Mouse (Mus musculus) layer of hippocampus, adult 6 months (tissue): ENCODE results near the gene 1700017B05Rik. TPM values are rescaled to one million over a fixed set of nuclear protein-coding genes. Genes with fewer than 3 reads are reported as not detected.

Source experiments
- long read RNA-seq, 2 experiments: library from polyadenylated mRNA; unstranded; transcript quantifications; one replicate each; pipeline ENCODE4 v2.0.0; 2019 to 2020
- polyA plus RNA-seq: library from polyadenylated mRNA; unstranded; fragments of <200 nt; fragmentation: Nextera tagmentation; gene quantifications from 2 replicates; pipeline ENCODE4 v1.2.3, GENCODE M21; 2021

The 1700017B05Rik gene
- 6.9 and 7.8 TPM in 2 replicates for polyA plus RNA-seq
- long read RNA-seq, experiment 1, full-length matches to known transcripts: 2 of 6 reads
- long read RNA-seq, experiment 1, partial matches to known transcripts: 4 of 6 reads
- long read RNA-seq, experiment 1, other reads (novel, unspliced or antisense): 0 of 6 reads
- long read RNA-seq, experiment 2, full-length matches to known transcripts: 29 of 49 reads
- long read RNA-seq, experiment 2, partial matches to known transcripts: 19 of 49 reads
- long read RNA-seq, experiment 2, other reads (novel, unspliced or antisense): 1 of 49 reads

DNA sequence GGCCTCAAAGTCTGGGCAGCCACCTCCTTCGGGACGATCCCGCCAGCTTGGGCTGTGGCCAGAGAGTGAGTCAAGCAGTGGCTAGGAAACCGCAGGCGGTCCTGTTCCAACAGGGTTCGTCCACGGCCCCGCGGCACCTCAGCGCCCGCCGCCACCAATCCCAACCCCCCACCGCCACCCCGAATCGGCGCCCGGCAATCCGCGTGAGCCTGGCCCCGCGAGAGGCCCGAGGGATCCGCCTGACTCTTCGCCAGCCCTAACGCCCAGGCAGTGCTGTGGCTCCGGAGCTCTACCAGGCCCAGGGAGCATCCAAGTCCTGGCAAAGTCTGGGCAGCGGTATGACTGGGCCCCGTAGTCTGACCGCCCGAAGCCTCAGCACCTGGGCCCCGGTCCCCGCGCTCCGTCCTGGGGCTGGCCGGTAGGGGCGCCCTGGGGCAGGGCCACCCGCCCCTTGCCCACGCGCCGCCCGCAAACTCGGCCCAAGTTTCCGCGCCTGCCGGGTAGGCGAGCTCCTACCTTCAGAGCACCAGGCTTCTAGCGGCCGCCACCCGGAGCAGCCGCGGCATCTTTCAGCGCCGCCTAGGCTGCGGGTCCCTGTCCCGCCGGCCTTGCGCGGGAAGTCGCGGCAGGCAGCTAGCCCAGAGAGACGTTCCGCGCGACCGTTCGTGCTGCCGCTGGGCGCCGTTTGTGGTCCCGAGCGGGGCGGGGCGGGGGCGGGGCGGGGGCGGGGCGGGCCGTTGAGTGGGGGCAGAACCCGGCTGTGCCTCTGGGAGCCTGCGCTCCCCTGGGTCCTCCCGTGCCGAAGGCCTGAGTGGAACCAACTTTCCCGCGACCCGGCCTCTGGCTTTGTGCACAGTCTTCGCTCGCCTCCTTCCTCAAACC lies at the start of gene 1700017B05Rik:
1700017B05Rik (minus strand) TSS at position 700 of the 882 bp plus-strand sequence.

DNA sequence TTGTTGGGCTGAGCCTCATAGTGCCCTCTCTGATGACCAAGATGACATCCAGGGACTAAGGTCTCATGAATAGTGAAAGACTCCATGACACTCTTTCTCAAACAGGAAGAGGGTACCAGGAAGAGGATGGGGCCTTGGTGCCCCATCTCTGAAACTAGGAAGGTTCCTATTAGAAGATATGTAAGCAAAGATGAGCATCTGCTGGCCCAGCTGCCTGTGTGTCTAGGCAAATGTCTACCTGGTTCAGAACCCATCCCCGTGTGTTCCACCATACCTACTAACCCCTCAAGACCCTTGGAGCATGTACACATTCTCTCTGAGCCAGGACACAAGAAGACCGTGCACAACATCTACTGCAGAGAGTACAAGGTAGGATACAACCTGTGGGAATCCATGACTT lies 26.2 kb downstream of the 1700017B05Rik start, which contains the start of gene Trcg1:
Trcg1 (plus strand) TSS at position 301 of the 400 bp plus-strand sequence.

Other genes with a start within 250 kb of the 1700017B05Rik start
- 3.8 and 6.9 TPM in 2 replicates for gene Sin3a, start 190.6 kb downstream of the 1700017B05Rik start, polyA plus RNA-seq
- gene Man2c1, start 131.9 kb downstream of the 1700017B05Rik start, polyA plus RNA-seq: 16.8 and 17.6 TPM in 2 replicates
- gene Neil1, start 114.3 kb downstream of the 1700017B05Rik start, polyA plus RNA-seq: 3.7 and 4.5 TPM in 2 replicates
- 147 and 148 TPM in 2 replicates for gene Commd4, start 104.3 kb downstream of the 1700017B05Rik start, polyA plus RNA-seq
- gene Trcg1, start 26.1 kb downstream of the 1700017B05Rik start, polyA plus RNA-seq: 0.05 TPM in 1 of 2 replicates, not detected in the other
- gene Ppcdc, start 177.5 kb upstream of the 1700017B05Rik start, polyA plus RNA-seq: 16.6 and 17.1 TPM in 2 replicates
- 200 and 265 TPM in 2 replicates for gene Scamp5, start 205.4 kb upstream of the 1700017B05Rik start, polyA plus RNA-seq
- gene Rpp25, start 241.4 kb upstream of the 1700017B05Rik start, polyA plus RNA-seq: 17.8 and 20.5 TPM in 2 replicates